Mouse (Mus musculus) frontal cortex, postnatal 36 days (tissue): ENCODE results near the gene Ten1.

ENCODE experiments used
- DNase-seq, 2 experiments: peaks; one replicate each; pipeline ENCODE4 v3.0.0; 2022; ENCODE audit warnings: low spot score in 2 of 2

Ten1 gene

DNA sequence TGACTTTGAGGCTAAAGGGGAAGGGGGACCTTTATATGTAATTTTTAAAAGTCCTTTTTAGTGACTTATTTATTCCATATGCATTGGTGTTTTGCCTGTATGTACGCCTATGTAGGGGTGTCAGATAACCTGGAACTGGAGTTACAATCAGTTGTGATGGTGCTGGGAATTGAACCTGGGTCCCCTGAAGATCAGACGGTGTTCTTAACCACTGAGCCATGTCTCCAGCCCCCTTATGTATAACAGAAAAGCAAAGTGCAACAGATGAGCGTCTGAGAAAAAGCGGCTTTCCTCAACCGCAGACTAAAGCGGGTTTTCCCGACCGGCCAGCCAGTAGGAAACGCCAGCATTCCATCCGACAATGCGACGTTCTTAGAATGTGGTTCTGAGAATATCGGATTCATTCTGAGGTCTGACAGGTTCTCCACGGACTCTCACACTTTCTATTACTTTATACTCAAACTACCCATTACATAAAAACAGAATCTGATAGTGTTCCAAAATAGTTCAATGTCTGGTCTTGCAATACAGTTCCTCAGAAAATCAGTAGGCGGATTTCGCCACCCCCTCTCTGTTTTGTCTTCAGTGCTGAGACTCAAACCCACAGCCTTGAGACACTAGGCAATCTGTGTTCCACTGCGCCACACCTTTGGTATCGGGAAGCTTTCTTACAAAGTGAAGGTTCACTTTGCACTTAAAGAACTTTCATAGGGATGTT, 1.6 kb upstream of the Ten1 start:
- DNase-seq, result no peak

DNA sequence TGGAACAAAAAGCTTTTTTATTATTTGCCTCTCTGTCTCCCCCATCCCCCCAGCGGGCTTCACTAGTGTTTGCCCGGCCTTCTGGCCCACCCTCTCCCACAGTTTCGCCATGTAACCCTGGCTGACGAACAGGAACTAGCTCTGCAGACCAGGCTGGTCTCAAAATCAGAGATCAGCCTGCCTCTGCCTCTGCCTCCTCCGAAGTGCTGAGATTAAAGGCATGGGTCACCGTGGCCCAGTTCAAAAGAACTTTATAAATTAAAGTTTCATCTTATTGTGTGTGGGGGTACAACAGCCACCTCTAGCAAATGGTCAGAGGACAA, 1.1 kb upstream of the Ten1 start:
- no peak for DNase-seq

- DNase-seq, result peak in 1 of 2 experiments; percentile 19
These were observed 523 bp upstream of the Ten1 start for GRCm38 (mm10) chr11:116198132-116198531.

- no peak for DNase-seq
These were observed 2.5 kb downstream of the Ten1 start for GRCm38 (mm10) chr11:116201151-116201550.

- DNase-seq, result no peak
These were observed 4.5 kb downstream of the Ten1 start for GRCm38 (mm10) chr11:116203150-116203549.

GRCm38 (mm10) chr11:116206678-116207077, 8.0 kb downstream of the Ten1 start:
- DNase-seq, result no peak

GRCm38 (mm10) chr11:116208660-116209059, 10.0 kb downstream of the Ten1 start:
- DNase-seq, result no peak

DNA sequence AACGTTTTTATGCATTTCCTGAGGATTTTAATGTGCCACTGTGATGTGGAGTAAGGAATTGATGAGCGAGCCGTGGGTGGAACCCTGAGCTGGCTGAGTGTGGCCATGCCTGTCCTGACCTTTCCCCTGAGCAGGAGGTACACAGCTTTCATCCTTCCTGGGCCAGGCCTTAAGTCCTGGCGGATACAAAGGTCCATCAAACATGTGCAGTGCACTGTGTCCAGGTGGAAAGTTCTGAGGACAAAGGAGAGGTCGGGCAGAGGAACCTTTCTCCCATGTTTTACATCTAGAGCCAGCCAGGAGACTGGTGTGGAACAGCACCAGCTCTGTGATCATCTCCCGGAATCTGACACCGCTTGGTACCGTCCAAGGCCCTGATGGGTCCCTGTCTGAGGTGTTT, 10.6 kb downstream of the Ten1 start:
- DNase-seq, result no peak

DNA sequence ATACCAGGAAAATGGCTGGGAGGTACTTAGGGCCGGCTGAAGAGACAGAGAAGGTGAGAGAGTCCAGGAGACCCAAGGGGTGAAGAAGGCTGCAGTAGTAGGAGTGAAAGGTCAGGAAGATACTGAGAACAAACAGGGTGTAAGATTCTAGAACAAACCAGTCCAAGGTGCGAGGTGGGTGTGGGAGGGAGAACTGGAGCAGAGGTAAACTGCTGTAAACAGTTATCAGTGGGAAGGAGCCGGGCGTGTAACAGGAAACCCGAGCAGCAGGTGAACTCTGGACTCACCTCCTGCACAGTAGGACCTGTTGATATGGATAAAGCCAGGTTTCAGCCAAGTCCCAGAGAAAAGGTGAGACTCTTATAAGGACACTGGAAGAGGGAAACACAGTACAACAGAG, 12.0 kb downstream of the Ten1 start:
- DNase-seq, result no peak

DNA sequence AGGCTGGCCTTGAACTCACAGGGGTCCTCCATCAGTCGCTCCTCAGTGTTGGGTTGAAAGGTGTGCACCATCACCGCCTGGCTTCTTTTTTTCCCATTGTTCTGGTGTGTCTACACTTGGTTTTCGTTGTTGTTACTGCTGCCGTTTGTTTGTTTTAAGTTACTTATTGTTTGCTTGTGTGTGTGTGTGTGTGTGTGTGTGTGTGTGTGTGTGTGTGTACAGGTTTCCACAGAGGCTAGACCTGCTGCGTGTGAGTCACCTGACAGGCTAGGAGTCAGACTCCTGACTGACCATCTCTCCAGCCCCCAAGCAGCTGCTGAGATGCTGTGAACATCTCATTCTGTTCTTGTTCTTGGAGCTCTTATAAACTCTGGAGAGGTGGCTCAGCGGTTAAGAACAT, 14.2 kb downstream of the Ten1 start:
- DNase-seq, result no peak

DNA sequence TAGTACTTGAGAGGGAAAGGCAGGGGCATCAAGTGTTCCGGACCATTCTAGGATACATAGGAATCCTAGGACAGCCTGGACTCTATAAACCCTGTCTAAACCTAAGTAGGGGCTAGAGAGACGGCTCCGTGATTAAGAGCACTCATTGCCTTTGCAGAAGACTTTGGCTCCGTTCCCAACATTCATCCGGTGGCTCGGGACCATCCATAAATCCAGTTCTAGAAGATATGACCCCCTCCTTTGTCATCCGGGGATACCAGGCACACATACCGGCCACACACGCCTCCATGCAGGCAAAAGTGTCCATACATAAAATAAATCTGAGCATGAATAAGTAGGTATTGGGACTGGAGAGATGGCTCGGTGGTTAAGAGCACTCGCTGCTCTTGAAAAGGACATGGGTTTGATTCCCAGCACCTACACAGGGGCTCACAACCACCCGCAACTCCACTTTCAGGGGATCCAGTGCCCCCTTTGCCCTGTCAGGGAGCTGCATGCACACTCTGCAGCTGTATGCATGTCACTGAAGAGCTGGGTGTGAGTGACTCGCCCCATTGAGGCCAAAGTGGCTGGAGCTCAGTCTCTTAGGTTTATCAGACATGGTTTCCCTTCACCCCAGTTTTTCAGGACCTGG, 15.3 kb downstream of the Ten1 start:
- DNase-seq, result no peak

DNA sequence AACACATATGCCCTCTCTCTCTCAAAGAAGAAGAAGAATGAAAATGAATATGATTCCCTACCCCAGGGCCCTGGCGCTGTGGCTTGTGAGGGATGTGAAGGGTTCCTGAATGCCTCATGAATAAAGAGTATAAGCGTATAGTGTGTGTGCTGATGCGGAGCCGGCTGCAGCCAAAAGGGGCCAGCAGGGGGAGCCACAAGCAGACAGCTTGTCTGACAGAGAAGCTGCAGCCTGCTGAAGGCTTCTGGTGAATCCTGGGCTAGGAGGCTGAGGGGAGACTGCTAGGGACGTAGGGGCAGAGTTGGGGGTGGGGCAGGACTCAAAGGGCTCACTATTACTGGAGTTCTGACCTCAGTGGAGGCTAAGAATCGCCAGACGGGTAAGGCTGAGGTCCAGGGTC, 16.5 kb downstream of the Ten1 start:
- DNase-seq, result no peak

- DNase-seq, result no peak
These were observed 17.3 kb downstream of the Ten1 start for GRCm38 (mm10) chr11:116215991-116216390.

GRCm38 (mm10) chr11:116216549-116216948, 17.9 kb downstream of the Ten1 start:
- DNase-seq, result no peak

DNA sequence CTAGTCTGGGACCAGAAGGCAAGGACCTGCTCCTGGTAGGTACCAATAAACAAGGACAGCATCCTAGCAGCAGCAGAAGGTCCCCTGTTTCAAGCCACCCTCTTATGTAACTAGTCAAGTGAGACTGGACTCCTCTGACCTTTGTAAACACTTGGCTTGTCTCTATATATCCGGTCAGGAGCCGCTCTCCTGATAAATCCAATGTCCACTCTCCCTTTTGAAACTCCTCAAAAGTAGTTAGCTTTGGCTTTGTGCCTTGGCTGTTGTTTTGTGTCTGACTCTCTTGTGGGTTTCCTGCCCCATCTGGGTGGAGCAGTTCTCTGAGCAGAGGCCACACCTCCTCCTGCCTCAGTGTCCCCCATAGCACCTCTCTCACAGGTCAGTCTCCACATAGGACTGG, 19.6 kb downstream of the Ten1 start:
- DNase-seq, result no peak

DNA sequence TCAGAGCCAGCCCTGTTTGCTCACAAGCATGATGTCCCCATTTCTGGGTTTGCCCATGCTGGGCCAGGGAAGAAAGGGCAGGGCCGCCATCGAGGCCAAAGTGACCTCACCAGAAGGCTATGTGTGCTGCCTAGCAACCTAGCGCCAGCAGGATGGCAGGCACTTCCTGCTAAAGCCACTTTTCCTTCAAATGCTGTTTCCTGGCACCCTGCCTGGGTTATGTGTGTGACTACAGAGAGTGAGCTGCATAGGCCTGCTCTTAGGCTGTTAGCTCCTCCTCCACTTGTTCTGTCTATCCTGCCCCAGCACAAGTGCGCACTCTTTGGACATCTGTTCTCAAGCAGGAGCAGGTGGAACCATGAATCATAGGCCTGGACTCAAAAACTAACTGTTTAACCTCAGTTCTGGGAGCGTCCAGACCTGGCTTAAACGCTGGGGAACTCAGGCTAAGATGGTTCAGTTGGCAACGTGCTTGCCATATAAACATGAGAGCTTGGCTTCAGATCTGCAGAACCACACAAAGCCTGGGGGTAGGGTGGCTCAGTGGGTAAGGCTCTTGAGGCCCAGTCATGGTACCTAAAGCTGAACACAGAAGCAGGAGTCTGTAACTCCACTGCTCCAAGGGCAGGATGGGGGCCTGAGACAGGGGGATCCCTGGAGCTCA, 20.2 kb downstream of the Ten1 start:
- peak; percentile 80 to 82 for DNase-seq

DNA sequence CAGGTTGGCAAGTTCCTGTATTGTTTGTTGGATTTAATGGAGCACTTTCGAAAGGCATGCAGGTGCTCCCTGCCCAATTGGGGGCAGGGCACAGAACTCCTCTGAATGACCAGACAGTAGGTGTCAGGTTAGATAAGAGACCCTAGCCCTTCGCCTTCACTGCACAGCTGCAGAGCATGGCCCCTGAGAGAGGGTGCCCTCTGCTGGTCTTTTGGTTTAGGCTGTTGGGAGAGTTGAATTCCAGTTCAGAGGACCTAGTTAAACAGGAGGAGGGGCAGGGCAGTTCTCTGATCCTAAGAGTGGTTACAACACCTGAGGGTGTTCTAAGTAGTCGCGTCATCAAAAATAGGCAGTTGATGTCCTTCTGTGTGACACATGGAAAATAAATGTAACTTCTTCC, 21.2 kb downstream of the Ten1 start:
- peak; percentile 26 to 40 for DNase-seq

DNA sequence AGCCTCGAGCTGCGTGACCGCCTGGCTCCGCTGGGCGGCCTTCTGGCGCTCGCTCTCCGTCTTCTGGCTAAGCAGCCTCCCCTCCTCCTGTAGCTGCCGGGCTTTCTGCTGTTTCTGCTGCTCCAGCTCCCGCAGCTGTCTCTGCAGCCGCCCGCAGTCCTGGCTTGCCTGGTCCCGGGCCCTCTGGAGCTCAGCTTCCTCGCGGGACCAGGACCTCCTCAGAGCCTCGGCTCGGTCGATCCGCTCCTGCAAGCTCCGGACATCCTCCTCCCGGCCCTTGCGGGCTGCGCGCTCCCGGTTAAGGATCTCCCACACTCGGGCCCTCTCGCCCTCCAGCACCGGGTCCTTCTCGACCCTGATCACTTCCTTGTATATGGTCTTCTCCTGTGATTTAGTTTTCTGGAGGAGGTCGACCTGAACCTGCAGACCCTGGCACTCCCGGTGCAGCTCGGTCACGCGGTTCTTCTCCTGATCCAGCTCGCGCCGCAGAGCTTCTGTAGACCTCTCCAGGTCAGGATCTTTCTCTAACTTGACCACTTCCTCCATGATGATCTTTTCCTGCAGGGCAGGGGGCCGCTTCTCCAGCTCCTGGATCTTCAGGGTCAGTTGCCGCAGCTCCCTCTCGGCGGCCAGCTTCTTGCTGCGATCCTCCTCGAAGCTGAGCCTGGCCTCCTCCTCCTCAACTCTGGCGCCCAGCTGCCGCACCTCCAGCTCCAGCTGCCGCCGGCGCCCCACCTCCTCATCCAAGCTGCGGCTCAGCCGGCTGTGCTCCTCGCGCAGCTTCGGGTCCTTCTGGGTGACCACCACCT, 23.5 kb downstream of the Ten1 start:
- DNase-seq, result peak in 1 of 2 experiments; percentile 24

- DNase-seq, result peak in 1 of 2 experiments; percentile 10
These were observed 24.0 kb downstream of the Ten1 start for GRCm38 (mm10) chr11:116222740-116223059.

DNA sequence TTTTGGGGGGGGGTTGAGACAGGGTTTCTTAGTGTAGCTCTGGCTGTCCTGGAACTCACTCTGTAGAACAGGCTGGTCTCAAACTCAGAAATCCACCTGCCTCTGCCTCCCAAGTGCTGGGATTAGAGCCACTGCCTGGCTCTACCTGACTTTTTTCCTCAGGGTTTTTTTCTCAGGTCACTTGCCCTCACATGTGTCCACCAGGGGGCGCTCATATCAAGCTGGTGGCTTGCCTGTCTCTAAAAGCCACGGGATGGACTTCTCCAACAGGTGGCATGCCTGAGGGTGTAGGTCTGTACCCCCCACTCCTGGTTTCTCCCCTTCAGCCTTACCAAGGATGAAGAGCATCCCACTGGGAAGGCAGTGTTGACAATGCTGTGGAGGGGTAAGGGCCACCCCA, 27.8 kb downstream of the Ten1 start:
- peak; percentile 69 to 72 for DNase-seq

- no peak for DNase-seq
These were observed 30.0 kb downstream of the Ten1 start for GRCm38 (mm10) chr11:116228699-116229098.

DNA sequence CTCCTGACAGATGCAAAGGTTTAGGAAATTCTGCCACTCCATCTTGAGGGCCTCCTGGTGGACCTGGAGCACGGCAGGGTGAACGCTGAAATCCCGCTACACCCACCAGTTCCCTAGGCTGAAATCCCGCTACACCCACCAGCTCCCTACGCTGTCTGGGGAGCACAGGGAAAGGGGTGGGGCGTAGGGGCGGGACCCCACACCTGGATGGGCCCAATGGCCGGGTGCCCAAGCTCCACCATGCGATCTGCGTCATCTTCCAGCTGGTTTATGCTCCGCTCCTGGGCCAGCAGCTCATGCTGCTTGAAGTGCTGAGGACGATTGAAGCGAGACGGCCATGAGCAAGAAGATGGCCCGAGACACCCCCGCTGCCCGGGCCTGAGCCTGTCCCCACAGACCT, 33.8 kb downstream of the Ten1 start:
- DNase-seq, result no peak

- DNase-seq, result no peak
These were observed 36.2 kb downstream of the Ten1 start for GRCm38 (mm10) chr11:116234901-116235300.
